Mouse (Mus musculus) lung, postnatal 10 days (tissue): ENCODE results near the gene Cpeb4.

Experiments
- DNase-seq: peaks from one replicate; pipeline ENCODE4 v3.0.0; 2021

The Cpeb4 gene

GRCm38 (mm10) chr11:31902251-31903001 lies 30.4 kb downstream of the Cpeb4 start:
- no peak for DNase-seq

GRCm38 (mm10) chr11:31906499-31906898 lies 34.5 kb downstream of the Cpeb4 start:
- DNase-seq: no peak

GRCm38 (mm10) chr11:31907650-31908049 lies 35.6 kb downstream of the Cpeb4 start:
- DNase-seq: no peak

DNA sequence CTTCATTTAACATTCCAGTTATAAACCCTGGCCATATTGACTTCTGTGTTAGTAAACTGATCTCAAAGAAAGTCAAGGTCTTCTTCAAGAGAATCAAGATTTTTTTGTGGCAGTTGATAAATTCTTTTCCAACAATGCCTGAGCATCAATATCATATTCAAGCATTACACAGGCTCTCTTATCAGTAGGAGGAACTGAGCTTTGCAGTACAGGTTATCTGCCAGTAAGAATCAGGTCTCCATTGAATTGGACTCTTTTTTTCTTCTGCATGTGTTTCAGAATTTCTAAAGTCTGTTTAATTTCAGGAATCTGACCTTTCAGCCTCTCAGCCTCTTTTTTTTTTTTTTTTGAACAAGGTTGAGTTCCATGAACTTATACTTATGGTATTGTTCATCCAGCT lies 40.9 kb downstream of the Cpeb4 start:
- no peak for DNase-seq

- DNase-seq: no peak
Measured at GRCm38 (mm10) chr11:31917769-31918168, 45.8 kb downstream of the Cpeb4 start.

- DNase-seq: no peak
Measured at GRCm38 (mm10) chr11:31930051-31930450, 58.0 kb downstream of the Cpeb4 start.

DNA sequence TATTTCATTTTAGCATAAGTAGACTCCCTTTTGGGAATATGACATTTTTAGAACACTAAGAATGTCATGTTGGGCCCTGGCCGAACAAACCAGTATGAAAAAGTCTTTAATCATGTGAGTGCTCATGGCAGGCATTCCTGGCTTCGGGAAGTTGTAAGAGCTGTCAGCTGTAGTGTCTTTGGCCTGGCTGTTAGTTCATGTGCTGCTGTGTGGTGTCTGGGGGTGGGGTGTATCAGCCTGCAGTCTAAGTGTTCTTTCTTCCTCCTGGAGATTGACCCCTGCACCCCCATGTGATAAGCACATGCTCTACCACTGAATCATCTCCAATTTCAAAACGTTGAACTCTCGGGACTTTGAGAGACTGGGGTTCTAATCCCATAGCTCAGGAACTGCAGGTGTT lies 63.6 kb downstream of the Cpeb4 start:
- no peak for DNase-seq

- no peak for DNase-seq
Measured at GRCm38 (mm10) chr11:31936910-31937525, 65.0 kb downstream of the Cpeb4 start.

- DNase-seq: no peak
Measured at GRCm38 (mm10) chr11:31940898-31941639, 69.1 kb downstream of the Cpeb4 start.

- DNase-seq: peak; percentile 32
Measured at GRCm38 (mm10) chr11:31941640-31942638, 69.9 kb downstream of the Cpeb4 start.

- no peak for DNase-seq
Measured at GRCm38 (mm10) chr11:31945471-31945870, 73.5 kb downstream of the Cpeb4 start.

- DNase-seq: no peak
Measured at GRCm38 (mm10) chr11:31948462-31949330, 76.7 kb downstream of the Cpeb4 start.

- DNase-seq: peak; percentile 84
Measured at GRCm38 (mm10) chr11:31949331-31949785, 77.3 kb downstream of the Cpeb4 start.

- no peak for DNase-seq
Measured at GRCm38 (mm10) chr11:31960071-31960470, 88.1 kb downstream of the Cpeb4 start.

GRCm38 (mm10) chr11:31963993-31964392 lies 92.0 kb downstream of the Cpeb4 start:
- no peak for DNase-seq

- DNase-seq: peak; percentile 9
Measured at GRCm38 (mm10) chr11:31965256-31966134, 93.5 kb downstream of the Cpeb4 start, which contains the start of gene 4930524B15Rik. 4930524B15Rik (plus strand) TSS chr11:31965592.

GRCm38 (mm10) chr11:31974132-31974531 lies 102.1 kb downstream of the Cpeb4 start:
- no peak for DNase-seq

DNA sequence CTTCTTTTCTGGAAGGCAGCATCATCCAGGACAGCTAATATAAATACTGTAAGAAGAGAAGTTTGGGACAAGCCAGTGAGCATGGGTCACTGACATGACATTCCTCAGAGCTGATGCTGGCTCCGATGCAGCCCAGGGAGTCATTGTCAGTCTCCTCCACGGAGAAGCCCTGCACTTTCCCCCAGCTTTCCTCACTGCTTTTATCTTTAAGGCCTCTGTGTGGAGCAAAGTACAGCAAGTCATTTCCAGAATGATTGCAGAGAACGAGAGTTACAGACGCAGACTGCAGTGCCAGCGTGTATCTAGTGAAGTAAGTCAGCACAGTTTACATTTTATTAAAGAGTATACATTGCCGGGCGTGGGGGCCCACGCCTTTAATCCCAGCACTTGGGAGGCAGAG lies 102.8 kb downstream of the Cpeb4 start:
- DNase-seq: peak; percentile 23

DNA sequence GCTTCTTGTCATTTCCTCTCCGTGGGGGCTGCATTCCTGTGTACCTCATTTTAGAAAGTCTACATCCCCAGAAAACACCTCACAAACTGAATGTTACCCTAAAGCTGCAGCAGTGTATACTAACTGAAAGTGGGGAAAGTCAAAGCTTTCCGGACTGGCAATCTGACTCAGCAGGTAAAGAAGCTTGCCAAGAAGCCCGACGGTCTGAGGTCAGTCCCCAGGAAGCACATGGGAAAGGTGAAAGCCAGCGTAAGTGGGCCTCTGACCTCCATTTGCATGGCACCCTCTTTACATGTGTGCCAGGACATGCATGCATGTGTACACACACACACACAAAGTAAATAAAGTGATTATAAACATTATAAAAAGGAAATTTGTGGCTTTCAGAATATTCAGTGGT lies 103.7 kb downstream of the Cpeb4 start:
- DNase-seq: no peak

DNA sequence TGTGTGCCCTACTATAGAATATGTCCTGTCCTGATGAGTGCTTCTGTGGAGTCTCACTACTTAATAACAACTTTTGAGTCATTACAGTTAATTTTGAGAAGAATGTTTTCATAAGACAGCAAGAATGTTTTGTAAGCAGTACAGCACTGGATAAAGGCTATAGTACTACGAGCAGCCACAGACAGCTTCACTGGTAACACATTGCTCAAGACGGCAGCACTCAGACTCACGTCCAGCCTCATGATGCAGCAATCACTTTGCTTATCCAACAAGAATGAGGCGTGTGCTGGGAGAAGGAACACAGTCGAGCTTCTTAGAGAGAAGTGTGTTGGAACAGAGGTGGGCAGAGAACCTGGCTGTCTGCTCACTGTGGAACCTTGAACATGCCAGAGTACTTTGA lies 104.1 kb downstream of the Cpeb4 start:
- DNase-seq: no peak
